Mouse (Mus musculus): ENCODE measurements around the gene Snrpf.
A peak's percentile ranks its signal among the peaks of the same experiment; 100 is the strongest.
"Not testable (repeated sequence)": the region's sequence is repeated elsewhere in the genome, so short reads cannot be mapped to it uniquely, and the experiment has no call there.

Snrpf gene

GRCm38 (mm10) chr10:93577271-93577886 is 12.1 kb downstream of the Snrpf start:
- peak; percentile 63 for DNase-seq (ENCODE audit: extremely low read depth, insufficient read length, low spot score)

DNA sequence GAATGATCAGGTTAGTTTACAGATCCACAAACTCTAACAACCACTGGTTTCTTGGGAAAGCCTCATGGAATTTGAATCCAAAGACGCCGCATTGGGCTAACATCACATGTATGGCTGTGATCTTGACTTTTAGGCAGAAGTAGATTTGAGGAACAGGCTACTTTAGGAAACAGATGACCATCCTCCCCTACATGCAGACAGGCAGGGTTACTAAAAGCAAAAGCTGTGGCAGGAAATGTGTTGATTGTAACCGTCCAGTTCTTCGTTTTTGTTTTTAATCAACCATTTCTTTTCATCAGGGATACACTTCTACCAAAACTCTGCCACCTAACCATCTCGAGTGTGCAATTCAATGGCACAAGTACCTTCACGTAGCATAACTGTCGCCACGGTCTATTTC is 13.5 kb downstream of the Snrpf start:
- no peak for DNase-seq (ENCODE audit: extremely low read depth, insufficient read length, low spot score)

- no peak for DNase-seq (ENCODE audit: extremely low read depth, insufficient read length, low spot score)
Measured at GRCm38 (mm10) chr10:93574966-93575365, 14.5 kb downstream of the Snrpf start.

GRCm38 (mm10) chr10:93572209-93572608 is 17.3 kb downstream of the Snrpf start:
- no peak for DNase-seq (ENCODE audit: extremely low read depth, insufficient read length, low spot score)

DNA sequence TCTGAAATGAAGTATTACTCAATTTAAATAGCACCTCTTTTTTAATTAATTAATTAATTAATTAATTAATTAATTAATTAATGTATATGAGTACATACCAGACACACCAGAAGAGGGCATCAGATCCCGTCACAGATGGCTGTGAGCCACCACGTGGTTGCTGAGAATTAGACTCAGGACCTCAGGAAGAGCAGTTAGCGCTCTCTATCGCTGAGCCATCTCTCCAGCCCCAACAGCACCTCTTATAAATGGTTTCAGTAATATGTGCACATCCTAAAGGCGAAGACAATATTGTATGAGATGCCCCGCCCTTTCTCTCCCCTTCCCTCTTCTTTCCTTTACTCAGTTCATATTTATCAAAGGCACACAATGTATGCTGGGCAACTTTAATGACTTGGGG is 20.8 kb downstream of the Snrpf start:
- no peak for DNase-seq (ENCODE audit: extremely low read depth, insufficient read length, low spot score)

DNA sequence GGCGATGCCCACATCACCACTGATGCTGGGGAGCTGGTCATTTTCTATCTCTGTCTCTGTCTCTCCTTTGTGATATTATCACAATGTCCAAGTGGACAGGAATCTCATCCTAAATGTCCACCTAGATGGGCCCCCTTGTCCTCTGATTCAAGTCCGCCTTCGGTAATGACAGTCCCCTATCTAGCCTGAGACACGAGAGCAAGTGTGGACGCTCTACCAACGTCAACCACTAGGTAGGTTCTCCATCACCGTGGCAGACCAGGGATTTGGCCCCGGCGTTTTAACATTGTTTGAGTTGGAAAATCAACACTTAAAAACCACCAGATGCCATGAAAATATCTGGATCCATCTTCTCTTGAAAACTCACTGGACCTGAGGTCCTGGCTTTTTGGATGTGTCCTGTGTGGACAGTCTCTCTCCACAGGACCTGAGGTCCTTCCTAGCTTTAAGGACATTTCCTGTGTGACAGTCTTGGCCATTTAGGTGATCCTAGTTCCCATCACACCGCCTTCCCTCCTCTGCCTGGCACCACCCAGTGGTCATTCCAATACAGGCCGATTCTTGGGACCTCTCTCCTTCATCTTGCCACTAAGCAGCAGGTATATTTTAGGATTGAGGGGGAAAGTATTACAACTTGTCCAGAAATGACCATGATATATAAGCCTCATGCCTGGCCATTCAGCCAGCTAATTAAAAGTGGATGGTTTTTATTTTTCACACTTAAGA is 21.5 kb downstream of the Snrpf start:
- no peak for DNase-seq (ENCODE audit: extremely low read depth, insufficient read length, low spot score)

DNA sequence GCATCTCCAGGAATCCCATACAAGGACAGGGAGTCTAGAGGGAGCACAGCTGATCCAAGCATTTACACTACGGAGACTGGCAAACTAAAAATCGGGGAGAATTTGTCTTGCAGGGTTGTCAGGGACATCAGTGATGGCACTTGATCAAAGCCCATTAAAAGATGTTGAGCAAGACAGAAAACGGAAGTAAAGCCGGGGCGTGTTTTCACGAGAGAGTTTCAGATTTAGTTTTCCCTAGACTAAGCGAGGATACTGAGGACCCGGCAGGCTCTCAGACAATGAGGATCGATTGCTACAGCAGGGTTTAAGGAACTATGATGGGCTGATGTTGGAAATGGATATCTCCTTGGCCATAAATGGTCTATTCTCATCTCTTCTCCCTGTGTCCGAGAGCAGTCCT is 22.4 kb downstream of the Snrpf start:
- no peak for DNase-seq (ENCODE audit: extremely low read depth, insufficient read length, low spot score)

DNA sequence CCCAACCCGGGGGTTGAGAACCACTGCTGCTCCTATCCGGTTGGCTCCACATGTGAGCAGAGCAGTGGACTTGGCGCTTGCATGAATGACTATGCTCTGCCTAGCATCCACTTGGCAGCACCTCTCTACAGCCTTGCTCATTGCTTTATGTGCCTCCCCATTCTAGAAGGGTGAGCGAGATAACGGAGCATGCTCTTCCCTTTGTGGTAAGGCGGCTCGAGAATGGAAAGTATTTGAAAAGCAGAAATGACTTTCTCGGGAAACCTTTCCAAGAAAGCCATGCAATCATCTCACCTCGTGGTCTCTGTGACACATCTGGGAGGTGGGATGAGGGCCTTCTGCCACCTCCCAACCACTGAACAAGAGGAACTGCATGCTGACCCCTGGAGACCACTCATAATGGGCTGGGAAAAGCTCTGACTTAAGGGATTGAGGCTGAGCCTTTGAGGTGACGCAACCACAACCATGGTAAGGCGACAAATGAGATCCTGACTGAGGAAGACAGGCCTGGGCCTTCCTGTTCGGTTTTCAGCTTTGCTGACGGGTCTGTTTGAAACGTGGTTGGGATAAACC is 24.9 kb downstream of the Snrpf start:
- DNase-seq (ENCODE audit: extremely low read depth, insufficient read length, low spot score), result no peak

GRCm38 (mm10) chr10:93559786-93560185 is 29.7 kb downstream of the Snrpf start:
- peak; percentile 70 for DNase-seq (ENCODE audit: extremely low read depth, insufficient read length, low spot score)

DNA sequence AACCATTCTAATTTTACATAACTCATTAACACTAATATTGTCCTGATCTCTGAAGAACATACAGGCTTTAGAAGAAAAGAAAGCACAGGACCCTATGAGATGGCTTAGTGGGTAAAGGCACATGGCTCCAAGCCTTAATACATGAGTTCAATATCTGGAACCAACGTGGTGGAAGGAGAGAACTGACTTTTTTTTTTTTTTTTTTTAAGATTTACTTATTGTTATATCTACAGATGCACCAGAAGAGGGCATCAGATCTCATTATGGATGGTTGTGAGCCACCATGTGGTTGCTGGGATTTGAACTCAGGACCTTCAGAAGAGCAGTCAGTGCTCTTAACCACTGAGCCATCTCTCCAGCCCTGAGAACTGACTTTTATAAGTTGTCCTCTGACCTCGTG is 31.5 kb downstream of the Snrpf start:
- DNase-seq (ENCODE audit: extremely low read depth, insufficient read length, low spot score), result not testable (repeated sequence)

GRCm38 (mm10) chr10:93552596-93552995 is 36.9 kb downstream of the Snrpf start:
- no peak for DNase-seq (ENCODE audit: extremely low read depth, insufficient read length, low spot score)

DNA sequence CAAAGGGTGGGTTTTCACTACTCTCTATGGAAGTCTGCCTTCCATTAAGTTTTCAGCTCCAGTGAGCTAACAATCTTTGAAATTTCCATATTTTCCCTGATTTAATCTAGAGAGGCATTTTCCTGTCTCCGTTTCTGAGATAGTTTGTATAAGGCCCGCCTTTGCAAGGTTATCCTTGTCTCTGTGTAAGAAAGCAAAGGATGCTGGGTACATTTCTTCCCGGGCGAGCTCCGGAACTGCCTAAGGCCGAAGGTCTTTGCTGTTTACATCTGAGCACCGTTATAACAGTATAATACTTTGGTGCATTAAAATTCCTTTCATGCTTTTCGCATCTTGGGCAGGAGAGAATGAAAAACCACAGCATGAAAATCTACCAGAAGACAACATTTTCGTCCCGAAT is 39.7 kb downstream of the Snrpf start:
- DNase-seq (ENCODE audit: extremely low read depth, insufficient read length, low spot score), result no peak

DNA sequence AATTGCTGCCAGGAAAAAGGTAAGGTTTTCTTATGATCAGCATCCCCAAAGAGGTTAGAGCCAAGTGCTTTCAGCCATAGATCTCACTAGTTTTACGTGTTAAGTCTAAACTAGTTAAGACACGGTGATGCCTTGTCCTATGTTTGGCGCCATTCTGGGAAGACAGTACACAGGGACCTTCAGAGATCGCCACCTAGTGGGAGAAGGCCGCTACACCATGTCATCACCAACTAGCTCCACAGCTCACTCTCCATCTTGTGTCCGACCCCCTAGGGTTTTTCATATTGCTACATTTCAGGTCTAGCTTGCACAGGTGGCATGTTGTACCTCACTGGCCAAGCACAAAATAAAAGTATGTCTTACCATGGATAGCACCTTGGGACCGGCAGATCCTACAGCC is 40.5 kb downstream of the Snrpf start:
- peak; percentile 38 for DNase-seq (ENCODE audit: extremely low read depth, insufficient read length, low spot score)

GRCm38 (mm10) chr10:93547741-93548270 is 41.7 kb downstream of the Snrpf start:
- DNase-seq (ENCODE audit: extremely low read depth, insufficient read length, low spot score), result no peak

- DNase-seq (ENCODE audit: extremely low read depth, insufficient read length, low spot score), result no peak
Measured at GRCm38 (mm10) chr10:93544172-93544571, 45.3 kb downstream of the Snrpf start.

DNA sequence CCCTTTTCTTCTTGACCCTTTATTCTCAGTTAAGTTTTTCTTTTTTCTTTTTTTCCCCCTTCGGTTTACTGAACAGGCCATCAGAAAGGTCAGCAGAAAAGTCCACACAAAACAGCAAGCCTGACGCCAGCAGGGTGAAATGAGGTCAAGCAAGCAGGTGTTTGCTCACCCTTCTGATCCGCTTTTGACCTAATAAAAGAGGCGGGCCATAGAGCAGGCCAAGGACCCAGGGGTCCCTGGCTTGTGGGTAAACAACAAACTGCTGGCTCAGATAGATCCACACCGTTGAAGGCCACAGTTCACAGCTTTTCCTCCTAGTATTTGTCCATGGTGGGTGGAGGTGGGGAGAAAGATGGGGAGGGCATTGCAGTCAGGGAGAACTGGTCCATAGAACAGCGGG is 46.3 kb downstream of the Snrpf start:
- DNase-seq (ENCODE audit: extremely low read depth, insufficient read length, low spot score), result no peak

- DNase-seq (ENCODE audit: extremely low read depth, insufficient read length, low spot score), result no peak
Measured at GRCm38 (mm10) chr10:93542356-93542755, 47.1 kb downstream of the Snrpf start.

DNA sequence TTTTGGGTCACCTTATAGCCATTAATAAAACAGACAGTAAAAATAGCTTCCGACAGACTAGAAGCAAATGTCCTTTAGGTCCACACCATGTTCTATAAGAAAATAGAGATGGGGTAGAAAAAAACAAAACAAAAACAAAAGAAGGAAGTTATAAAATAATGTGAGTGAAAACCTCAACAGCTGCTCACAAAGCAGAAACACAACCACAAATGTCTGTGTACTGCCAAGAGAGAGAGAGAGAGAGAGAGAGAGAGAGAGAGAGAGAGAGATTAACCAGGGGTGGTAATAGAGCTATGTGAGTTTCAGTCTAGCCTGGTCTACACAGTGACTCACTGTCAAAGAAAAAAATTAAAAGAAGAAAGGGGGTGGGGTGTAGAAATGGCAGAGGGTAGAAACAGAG is 47.9 kb downstream of the Snrpf start:
- DNase-seq (ENCODE audit: extremely low read depth, insufficient read length, low spot score), result no peak

DNA sequence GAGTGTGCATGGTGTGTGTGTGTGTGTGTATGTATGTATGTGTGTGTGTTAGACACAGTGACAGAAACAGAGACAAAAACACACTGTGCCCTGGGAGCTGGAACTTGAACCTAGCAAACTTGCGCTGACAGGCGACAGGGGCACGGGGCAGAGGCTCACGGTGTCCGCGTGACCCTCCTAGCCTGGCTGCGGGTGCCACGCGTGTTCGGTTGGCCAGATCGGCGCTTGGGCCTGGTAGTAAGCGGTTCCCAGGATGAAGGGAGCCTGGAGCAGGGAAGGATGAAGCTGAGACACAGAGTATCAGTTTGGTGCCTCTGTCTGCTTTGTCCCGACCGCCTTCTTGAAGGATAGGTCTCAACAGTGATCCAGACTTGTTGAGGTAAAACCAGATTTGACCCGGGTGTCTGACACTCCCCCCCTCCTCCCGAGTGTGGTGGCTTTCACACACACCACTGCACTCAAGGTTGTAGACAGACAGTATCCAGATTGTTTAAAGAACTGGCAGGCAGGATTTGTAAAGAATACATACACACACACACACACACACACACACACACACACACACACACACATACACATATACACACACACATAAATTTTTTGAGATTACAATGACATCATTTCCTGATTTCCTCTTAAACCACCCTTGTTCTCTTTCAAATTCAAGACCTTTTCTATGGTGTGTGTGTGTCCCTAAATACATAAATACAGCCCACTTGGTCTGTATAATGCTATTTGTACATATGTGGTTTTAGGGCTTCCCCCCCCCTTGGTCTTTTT is 48.9 kb downstream of the Snrpf start, which contains the start of gene Ccdc38:
Ccdc38 (plus strand) TSS at position 202 of the 780 bp plus-strand sequence.
- no peak for DNase-seq (ENCODE audit: extremely low read depth, insufficient read length, low spot score)

GRCm38 (mm10) chr10:93539775-93540430 is 49.6 kb downstream of the Snrpf start, which contains the start of gene Amdhd1:
Amdhd1 (minus strand) TSS chr10:93540033.
- peak; percentile 93 for DNase-seq (ENCODE audit: extremely low read depth, insufficient read length, low spot score)

All from 3134 (cell line).